Mouse (Mus musculus) kidney, adult 2 months (tissue): Measurements from ENCODE around the gene Gmnn.

ENCODE experiments used
- CTCF ChIP-seq: fragments of 200-500 bp; conservative IDR thresholded peaks from 2 replicates; pipeline ENCODE4 v1.5.1; 2011; ENCODE audit warnings: low read depth, mild to moderate bottlenecking, control low read depth, low read length, moderate library complexity, mixed read lengths; ENCODE audit not compliant: insufficient read depth, insufficient read length
- POLR2A ChIP-seq: fragments of 200-500 bp; IDR thresholded peaks from one replicate; pipeline ENCODE4 v1.6.1; 2011; ENCODE audit warnings: low read depth, low read length, control low read depth

DNA sequence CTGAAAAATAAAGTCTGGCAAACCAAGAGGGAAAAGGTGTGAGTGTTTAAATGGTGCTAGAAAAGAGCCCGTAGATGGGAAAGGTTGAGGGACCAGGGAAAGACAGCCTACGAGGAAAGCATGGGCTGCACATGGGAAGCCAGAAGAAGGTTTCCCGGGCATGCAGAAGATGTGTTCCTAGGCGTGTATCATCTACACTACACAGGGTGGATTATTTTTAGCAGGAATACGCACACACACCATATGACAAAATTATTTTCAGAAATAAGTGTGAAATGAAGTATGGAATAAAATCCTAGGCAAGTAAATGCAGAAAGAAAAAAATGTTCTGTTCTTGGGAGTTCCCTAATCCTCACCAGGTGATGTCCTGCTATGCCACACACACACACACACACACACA is 25.8 kb upstream of the Gmnn start:
- TF ChIP-seq CTCF (no peak), POLR2A (no peak)
